Mouse (Mus musculus) neural tube, embryonic 11.5 days (tissue): Measurements from ENCODE around the gene Frmpd2. TPM values are rescaled to one million over a fixed set of nuclear protein-coding genes. Genes with fewer than 3 reads are reported as not detected.

ENCODE experiments used
- polyA plus RNA-seq: library from polyadenylated mRNA; unstranded; fragments of >200 nt; fragmentation: Nextera tagmentation; extraction: Ambion mirVana; gene quantifications from 2 replicates; pipeline ENCODE4 v1.2.1, GENCODE M21; 2014

Frmpd2 gene
- polyA plus RNA-seq, 1 experiment from 2014 or later: not detected

Other genes with a start within 250 kb of the Frmpd2 start
- 26.9 and 28.1 TPM in 2 replicates for gene Mapk8, start 24.5 kb upstream of the Frmpd2 start, polyA plus RNA-seq
- 0.13 TPM in 1 of 2 replicates, not detected in the other for gene Ptpn20, start 117.5 kb downstream of the Frmpd2 start, polyA plus RNA-seq